Mouse (Mus musculus) gastrocnemius, adult 18-20 months (tissue): ENCODE measurements around the gene Tex13b. TPM values are rescaled to one million over a fixed set of nuclear protein-coding genes. Genes with fewer than 3 reads are reported as not detected.
A peak's percentile ranks its signal among the peaks of the same experiment; 100 is the strongest.
"Not testable (repeated sequence)": the region's sequence is repeated elsewhere in the genome, so short reads cannot be mapped to it uniquely, and the experiment has no call there.

Experiments used
- DNase-seq: peaks from one replicate; pipeline ENCODE4 v3.0.0; 2021; ENCODE audit warnings: low spot score
- long read RNA-seq, 2 experiments: library from polyadenylated mRNA; stranded (forward); transcript quantifications; one replicate each; pipeline ENCODE4 v2.0.0; 2021
- total RNA-seq, 2 experiments: library from RNA; stranded (reverse); gene quantifications; 2 replicates each; pipeline ENCODE4 v1.2.3; 2021

The Tex13b gene
- not detected for total RNA-seq
- long read RNA-seq, experiment 1: 0 reads
- long read RNA-seq, experiment 2: 0 reads

- DNase-seq: no peak
These were observed at the start of gene Tex13b for GRCm38 (mm10) chrX:140813312-140814006. TSS of gene Tex13b (minus strand) at chrX:140813433.

DNA sequence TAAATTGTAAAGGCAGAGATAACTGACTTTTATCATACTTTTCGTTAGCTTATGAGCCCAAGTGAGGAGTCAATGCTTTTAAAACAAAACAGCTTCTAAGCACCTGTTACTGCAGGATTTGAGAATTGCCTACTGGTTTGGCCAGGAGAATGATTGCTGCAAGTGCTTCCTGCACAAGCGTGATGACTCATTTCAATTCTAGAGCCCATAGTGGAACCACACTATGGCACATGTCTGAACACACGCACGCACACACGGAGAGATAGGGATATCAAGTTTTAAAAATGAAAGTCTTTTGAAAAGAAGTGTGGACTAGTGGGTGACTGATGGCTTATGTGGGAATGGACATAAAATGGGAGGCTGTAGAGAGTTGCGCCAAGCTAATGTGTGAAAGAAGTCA lies 49.5 kb upstream of the Tex13b start:
- DNase-seq: no peak

- DNase-seq: no peak
These were observed 44.2 kb upstream of the Tex13b start for GRCm38 (mm10) chrX:140857445-140857844.

- not testable (repeated sequence) for DNase-seq
These were observed 43.8 kb upstream of the Tex13b start for GRCm38 (mm10) chrX:140857040-140857439.

- DNase-seq: no peak
These were observed 41.3 kb upstream of the Tex13b start for GRCm38 (mm10) chrX:140854561-140854960.

- DNase-seq: not testable (repeated sequence)
These were observed 32.2 kb upstream of the Tex13b start for GRCm38 (mm10) chrX:140845401-140845800.

DNA sequence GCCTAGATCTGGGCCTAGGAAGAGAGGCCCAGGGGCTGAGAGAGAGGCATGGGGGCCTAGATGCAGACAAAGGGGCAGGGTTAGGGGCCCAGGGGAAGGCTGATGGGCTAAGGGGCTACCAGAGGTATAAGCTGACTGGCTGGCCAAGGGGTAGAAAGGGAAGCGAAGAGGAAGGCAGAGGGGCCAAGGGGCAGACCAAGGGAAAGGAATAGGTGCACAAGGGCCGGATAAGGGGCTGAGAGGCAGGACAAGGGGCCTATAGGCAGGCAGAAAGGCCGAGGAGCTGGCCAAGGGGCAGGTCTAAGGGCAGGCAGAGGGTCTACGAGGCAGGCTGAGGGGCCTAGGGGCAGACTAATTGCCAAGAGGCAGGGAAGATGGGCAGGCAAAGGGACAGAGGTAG lies 26.7 kb upstream of the Tex13b start:
- DNase-seq: no peak

- DNase-seq: no peak
These were observed 24.8 kb upstream of the Tex13b start for GRCm38 (mm10) chrX:140838077-140838476.

- DNase-seq: no peak
These were observed 18.5 kb upstream of the Tex13b start for GRCm38 (mm10) chrX:140831706-140832105.

GRCm38 (mm10) chrX:140822295-140822694 lies 9.1 kb upstream of the Tex13b start:
- no peak for DNase-seq

- no peak for DNase-seq
These were observed 7.9 kb downstream of the Tex13b start for GRCm38 (mm10) chrX:140805340-140805739.

- peak; percentile 0 for DNase-seq
These were observed 43.4 kb downstream of the Tex13b start for GRCm38 (mm10) chrX:140769794-140770193.

Other genes starting within 250 kb of the Tex13b start
- gene Tsc22d3, start 212.8 kb downstream of the Tex13b start, total RNA-seq: 100 to 1,000 TPM; 239 to 501 TPM
- 1 to 10 TPM; 6.8 to 7.3 TPM for gene Mid2, start 148.8 kb downstream of the Tex13b start, total RNA-seq
- gene Vsig1, start 94.2 kb upstream of the Tex13b start, total RNA-seq: not detected
- 10 to 100 TPM in 1 of 2 experiments, 1 to 10 TPM in 1; 9.9 to 10.7 TPM for gene Psmd10, start 143.3 kb upstream of the Tex13b start, total RNA-seq
- 10 to 100 TPM; 20.7 to 28.3 TPM for gene Atg4a, start 143.5 kb upstream of the Tex13b start, total RNA-seq